Comparison of ENCODE assay signal across 12 mouse cellular contexts in the genomic region with DNA sequence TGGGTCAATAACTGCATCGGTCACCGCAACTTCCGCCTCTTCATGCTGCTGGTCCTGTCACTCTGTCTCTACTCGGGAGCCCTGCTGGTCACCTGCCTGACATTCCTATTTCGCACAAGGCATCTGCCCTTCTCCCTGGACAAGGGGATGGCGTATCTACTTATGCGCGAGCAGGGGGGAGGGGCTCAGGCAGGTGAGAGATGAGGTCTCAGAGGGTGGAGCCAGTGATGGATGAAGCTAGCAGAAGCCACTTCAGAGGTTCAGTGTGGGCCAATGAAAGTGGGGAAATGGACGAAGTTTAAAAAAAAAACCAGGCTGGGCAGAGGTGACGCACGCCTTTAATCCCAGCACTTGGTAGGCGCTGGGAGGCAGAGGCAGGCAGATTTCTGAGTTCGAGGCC. TPM values are rescaled to one million over a fixed set of nuclear protein-coding genes. Genes with fewer than 3 reads are reported as not detected.
DNase-seq lines count a peak whose midpoint lies in the region; ATAC-seq and TF ChIP-seq lines count a peak whose summit lies in the region.
"Had no signal": no experiment of that assay in that cellular context is flagged by ENCODE, and none has a peak within 500 bp of the region (broad histone marks: within the 10 kb centered on the region; RNA-seq: fewer than 3 reads in every experiment).

No protein-coding gene starts in this region.

- H3K4me3 ChIP-seq in intestine, embryonic 14.5 days (ENCODE audit: low read depth, low read length) = no peak overlapping the region
- H3K4me3 ChIP-seq in intestine, embryonic 15.5 days (replicated peaks) = no peak overlapping the region
- peak overlapping the region; percentile 94 for H3K4me3 ChIP-seq in testis, adult 2 months (ENCODE audit: control insufficient read depth, low read depth, low read length)
- no peak overlapping the region for H3K4me3 ChIP-seq in limb, embryonic 15.5 days
- peak overlapping the region; percentile 40; the same call in 1 of the 2 replicates for H3K4me3 ChIP-seq in neural tube, embryonic 15.5 days (replicated peaks)
- H3K4me3 ChIP-seq: heart, adult 2 months had no signal

- no peak for DNase-seq in intestine, embryonic 14.5 days (ENCODE audit: low spot score)
- no peak for DNase-seq in testis, postnatal 14 days (ENCODE audit: low spot score)
- no peak for DNase-seq in adipocyte (ENCODE audit: low spot score)
- DNase-seq in right cerebral cortex, adult 18-20 months = no peak

- no peak for ATAC-seq in intestine, embryonic 14.5 days (replicated peaks; ENCODE audit: low FRiP score, low TSS enrichment, low read depth)
- ATAC-seq in intestine, embryonic 15.5 days = no peak
- ATAC-seq in limb, embryonic 15.5 days (ENCODE audit: insufficient number of reproducible peaks, low FRiP score, low TSS enrichment, low read depth) = no peak
- ATAC-seq in neural tube, embryonic 15.5 days (ENCODE audit: low FRiP score) = no peak

- 68% methylated on average over 13 of the region's 13 CpGs for WGBS in intestine, embryonic 14.5 days
- 64% methylated on average over 13 of the region's 13 CpGs for WGBS in intestine, embryonic 15.5 days
- 71% methylated on average over 13 of the region's 13 CpGs for WGBS in limb, embryonic 15.5 days
- WGBS in neural tube, embryonic 15.5 days = 65% methylated on average over 13 of the region's 13 CpGs

- no peaks in the 10 kb centered on the region for H3K27me3 ChIP-seq in intestine, embryonic 14.5 days (replicated peaks; ENCODE audit: control insufficient read depth, insufficient read depth, low read length)
- no peaks in the 10 kb centered on the region; the same call in 1 of the 2 replicates for H3K27me3 ChIP-seq in intestine, embryonic 15.5 days (replicated peaks)
- no peaks in the 10 kb centered on the region for H3K27me3 ChIP-seq in testis, adult 2 months (ENCODE audit: control insufficient read depth, insufficient read depth, low read length)
- H3K27me3 ChIP-seq in limb, embryonic 15.5 days = no peaks in the 10 kb centered on the region
- H3K27me3 ChIP-seq in neural tube, embryonic 15.5 days (replicated peaks) = no peaks in the 10 kb centered on the region
- H3K27me3 ChIP-seq: CH12.LX had no signal

- TF ChIP-seq POLR2A in testis, adult 2 months (IDR thresholded peaks at IDR 0.05; ENCODE audit: control insufficient read depth, low read depth, low read length) = no peak; the same call in 1 of the 2 replicates

- no peak for TF ChIP-seq CTCF in testis, adult 2 months (IDR thresholded peaks at IDR 0.05; ENCODE audit: control insufficient read depth, insufficient read depth, insufficient replicate concordance, low read depth, low read length)

- no peak overlapping the region for H3K27ac ChIP-seq in intestine, embryonic 14.5 days (ENCODE audit: low read depth)
- H3K27ac ChIP-seq in intestine, embryonic 15.5 days = no peak overlapping the region
- no peak overlapping the region for H3K27ac ChIP-seq in testis, adult 2 months (ENCODE audit: control insufficient read depth, insufficient read depth, low read depth, low read length)
- H3K27ac ChIP-seq in limb, embryonic 15.5 days = no peak overlapping the region
- H3K27ac ChIP-seq in neural tube, embryonic 15.5 days (replicated peaks) = no peak overlapping the region
- H3K27ac ChIP-seq: heart, adult 2 months; macrophage had no signal

- H3K4me2 ChIP-seq in intestine, embryonic 14.5 days (ENCODE audit: low read length) = peak overlapping the region; percentile 65; the same call in 1 of the 2 replicates
- no peak overlapping the region for H3K4me2 ChIP-seq in intestine, embryonic 15.5 days (replicated peaks)
- H3K4me2 ChIP-seq in limb, embryonic 15.5 days = peak overlapping the region; percentile 62; the same call in 1 of the 2 replicates
- peak overlapping the region; percentile 69 for H3K4me2 ChIP-seq in neural tube, embryonic 15.5 days

- H3K36me3 ChIP-seq in intestine, embryonic 14.5 days (ENCODE audit: control insufficient read depth, insufficient read depth, low read length) = no peaks in the 10 kb centered on the region
- H3K36me3 ChIP-seq in intestine, embryonic 15.5 days = no peaks in the 10 kb centered on the region
- no peaks in the 10 kb centered on the region for H3K36me3 ChIP-seq in testis, adult 2 months (ENCODE audit: control insufficient read depth, insufficient read depth, low read length)
- no peaks in the 10 kb centered on the region for H3K36me3 ChIP-seq in limb, embryonic 15.5 days
- no peaks in the 10 kb centered on the region for H3K36me3 ChIP-seq in neural tube, embryonic 15.5 days

- no peaks in the 10 kb centered on the region for H3K4me1 ChIP-seq in intestine, embryonic 14.5 days (replicated peaks; ENCODE audit: control insufficient read depth, insufficient read depth, low read length)
- peaks cover 8% of the 10 kb centered on the region; the same call in 1 of the 2 replicates for H3K4me1 ChIP-seq in intestine, embryonic 15.5 days (replicated peaks)
- peaks cover 8% of the 10 kb centered on the region for H3K4me1 ChIP-seq in testis, adult 2 months (ENCODE audit: control insufficient read depth, insufficient read depth, low read length)
- peaks cover 17% of the 10 kb centered on the region; the same call in 1 of the 2 replicates for H3K4me1 ChIP-seq in limb, embryonic 15.5 days
- peaks cover 10% of the 10 kb centered on the region; the same call in 1 of the 2 replicates for H3K4me1 ChIP-seq in neural tube, embryonic 15.5 days

- H3K9me3 ChIP-seq in intestine, embryonic 14.5 days (ENCODE audit: control insufficient read depth, low read length) = no peaks in the 10 kb centered on the region
- H3K9me3 ChIP-seq in intestine, embryonic 15.5 days = no peaks in the 10 kb centered on the region
- H3K9me3 ChIP-seq in limb, embryonic 15.5 days = no peaks in the 10 kb centered on the region
- no peaks in the 10 kb centered on the region for H3K9me3 ChIP-seq in neural tube, embryonic 15.5 days (replicated peaks)

- H3K9ac ChIP-seq in intestine, embryonic 14.5 days (ENCODE audit: low read length) = no peak overlapping the region
- H3K9ac ChIP-seq in intestine, embryonic 15.5 days = no peak overlapping the region
- no peak overlapping the region for H3K9ac ChIP-seq in limb, embryonic 15.5 days
- no peak overlapping the region for H3K9ac ChIP-seq in neural tube, embryonic 15.5 days (replicated peaks)

RNA-seq across cellular contexts. Expression of a gene that starts 2.9 kb away (rescaled TPM):
- 0.20 TPM in 1 of 2 replicates, not detected in the other for polyA plus RNA-seq in intestine, embryonic 14.5 days (2014; fragmentation: Nextera tagmentation; extraction: Ambion mirVana)
- 1.1 and 1.2 TPM in 2 replicates for polyA plus RNA-seq in intestine, embryonic 15.5 days (2015; fragmentation: Nextera tagmentation; extraction: Ambion mirVana)
- 218 and 242 TPM in 2 replicates for polyA plus RNA-seq in testis, adult 2 months (2012; rRNA removed)
- polyA plus RNA-seq in limb, embryonic 15.5 days (2015; fragmentation: Nextera tagmentation; extraction: Ambion mirVana) = not detected in 2 replicates
- polyA plus RNA-seq in neural tube, embryonic 15.5 days (2015; fragmentation: Nextera tagmentation; extraction: Ambion mirVana) = 0.20 TPM in 1 of 2 replicates, not detected in the other
- polyA plus RNA-seq: heart, adult 2 months; limb, embryonic 14.5 days; macrophage had no signal

RNA-seq across cellular contexts. Expression of a gene that starts 11.3 kb away (rescaled TPM):
- polyA plus RNA-seq in intestine, embryonic 14.5 days (2014; fragmentation: Nextera tagmentation; extraction: Ambion mirVana) = 42.2 and 46.0 TPM in 2 replicates
- polyA plus RNA-seq in intestine, embryonic 15.5 days (2015; fragmentation: Nextera tagmentation; extraction: Ambion mirVana) = 97.1 and 104 TPM in 2 replicates
- polyA plus RNA-seq in testis, adult 2 months (2012; rRNA removed) = 0.49 and 0.87 TPM in 2 replicates
- 0.06 and 0.12 TPM in 2 replicates for polyA plus RNA-seq in limb, embryonic 15.5 days (2015; fragmentation: Nextera tagmentation; extraction: Ambion mirVana)
- 0.13 and 7.8 TPM in 2 replicates for polyA plus RNA-seq in neural tube, embryonic 15.5 days (2015; fragmentation: Nextera tagmentation; extraction: Ambion mirVana)

Comparison
In these comparisons a context has a peak if more than half of its experiments do, and no peak if none do; other contexts are left out.
1. H3K4me3 ChIP-seq: peak in testis, adult 2 months (single experiment) and neural tube, embryonic 15.5 days (single experiment); none in intestine, embryonic 14.5 days (single experiment), intestine, embryonic 15.5 days (single experiment) and limb, embryonic 15.5 days (single experiment).
2. RNA of a gene that starts 2.9 kb away (polyA plus RNA-seq): 218 to 242 TPM in testis, adult 2 months; 1.1 to 1.2 TPM in intestine, embryonic 15.5 days, 0.20 TPM in intestine, embryonic 14.5 days, 0.20 TPM in neural tube, embryonic 15.5 days and not detected in limb, embryonic 15.5 days; every median in the first group is over 100 times any median in the second.